Mouse (Mus musculus): ENCODE measurements around the gene Spef1. TPM values are rescaled to one million over a fixed set of nuclear protein-coding genes. Genes with fewer than 3 reads are reported as not detected.

Spef1 gene
- polyA plus RNA-seq, 1 experiment from 2014 or later: 3.7 TPM

DNA sequence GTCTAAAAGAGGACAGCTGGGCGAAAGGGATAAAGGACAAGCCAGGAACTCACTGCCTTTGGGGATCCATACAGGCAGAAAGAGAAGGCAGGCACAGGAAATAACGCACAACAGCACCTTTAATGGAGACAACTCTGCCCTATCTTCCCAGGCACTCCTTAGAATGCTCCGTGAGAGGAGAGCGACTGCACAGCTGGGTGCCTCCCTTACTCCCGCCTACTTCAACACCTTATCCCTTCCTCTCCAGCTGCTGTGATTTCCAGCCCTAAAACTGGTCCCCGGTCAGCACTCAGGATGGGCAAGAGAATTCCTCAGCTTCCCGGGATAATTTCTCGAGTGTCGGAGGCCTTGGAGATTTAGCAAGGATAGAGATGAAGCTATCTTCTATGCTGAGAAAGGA lies 16.1 kb downstream of the Spef1 start:
- H3K4me1 ChIP-seq (replicated peaks; ENCODE audit: insufficient read depth, low read length): peaks cover 2% of the 10 kb centered on the region; the same call in 1 of the 2 replicates
- ATAC-seq (replicated peaks; ENCODE audit: low FRiP score, low read depth) (no peak), DNase-seq (ENCODE audit: low spot score) (peak; percentile 25)
- H3K9me3 ChIP-seq (replicated peaks; ENCODE audit: low read length): no peaks in the 10 kb centered on the region
- no peak overlapping the region for H3K27ac ChIP-seq
- no peak for TF ChIP-seq CTCF (IDR thresholded peaks at IDR 0.05; ENCODE audit: low read depth)
- peak overlapping the region; percentile 28; the same call in 1 of the 2 replicates for H3K9ac ChIP-seq (ENCODE audit: low read depth, low read length)
- H3K36me3 ChIP-seq (ENCODE audit: insufficient read depth, low read length): no peaks in the 10 kb centered on the region
- peak overlapping the region; percentile 52 for H3K4me2 ChIP-seq (ENCODE audit: low read length)
- no peaks in the 10 kb centered on the region for H3K27me3 ChIP-seq (ENCODE audit: insufficient read depth, low read length)
- peak overlapping the region; percentile 13; the same call in 1 of the 2 replicates for H3K4me3 ChIP-seq (replicated peaks; ENCODE audit: low read depth, low read length)
- WGBS: 25% methylated on average over 9 of the region's 9 CpGs

DNA sequence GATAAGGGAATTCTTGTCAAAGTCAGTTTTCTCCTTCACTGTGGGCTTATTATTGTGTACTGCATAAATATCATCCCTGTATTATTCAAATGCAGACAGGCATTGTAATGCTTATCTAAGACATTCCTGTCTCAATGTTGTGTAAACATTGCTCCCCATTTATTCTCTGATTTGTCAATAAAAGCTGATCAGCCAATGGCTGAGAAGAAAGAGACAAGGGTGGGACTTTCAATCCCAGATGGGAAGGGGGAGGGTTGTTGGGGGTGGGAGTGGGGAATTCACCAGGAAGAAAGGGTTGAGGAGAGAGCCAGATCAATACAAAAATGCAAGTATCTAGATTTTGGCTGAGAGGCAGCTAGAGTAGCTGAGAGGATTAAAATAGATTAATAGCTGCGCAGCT lies 18.2 kb downstream of the Spef1 start:
- TF ChIP-seq CTCF (IDR thresholded peaks at IDR 0.05; ENCODE audit: low read depth): no peak
- Histone ChIP-seq H3K9me3 (replicated peaks; ENCODE audit: low read length) (no peaks in the 10 kb centered on the region), H3K9ac (ENCODE audit: low read depth, low read length) (no peak overlapping the region), H3K27me3 (ENCODE audit: insufficient read depth, low read length) (no peaks in the 10 kb centered on the region), H3K4me3 (replicated peaks; ENCODE audit: low read depth, low read length) (no peak overlapping the region), H3K27ac (no peak overlapping the region), H3K36me3 (ENCODE audit: insufficient read depth, low read length) (no peaks in the 10 kb centered on the region), H3K4me2 (ENCODE audit: low read length) (no peak overlapping the region), H3K4me1 (replicated peaks; ENCODE audit: insufficient read depth, low read length) (no peaks in the 10 kb centered on the region)
- DNase-seq (ENCODE audit: low spot score): no peak
- ATAC-seq (replicated peaks; ENCODE audit: low FRiP score, low read depth): no peak
- WGBS: 84% methylated on average over 1 of the region's 1 CpGs

DNA sequence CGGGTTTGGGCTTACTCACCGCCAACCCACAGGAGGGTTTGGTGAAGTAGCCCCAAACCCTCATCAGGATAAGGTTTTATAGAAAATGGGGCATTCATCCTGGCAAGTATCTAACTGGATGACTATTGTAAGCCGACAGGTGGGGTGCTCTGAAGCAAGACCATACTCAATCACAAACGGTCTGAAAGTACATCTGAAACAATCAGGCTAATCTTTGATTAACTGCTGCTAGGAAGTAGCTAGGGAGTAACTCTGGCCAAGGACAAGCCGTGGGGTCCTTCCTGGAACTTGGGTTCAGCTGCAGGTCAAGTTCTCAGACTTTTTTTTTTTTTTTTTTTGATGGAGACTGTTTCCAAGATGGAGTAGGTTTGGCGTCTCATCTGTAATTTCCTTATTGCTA lies 19.1 kb downstream of the Spef1 start:
- H3K4me2 ChIP-seq (ENCODE audit: low read length): no peak overlapping the region
- no peaks in the 10 kb centered on the region for H3K36me3 ChIP-seq (ENCODE audit: insufficient read depth, low read length)
- H3K4me1 ChIP-seq (replicated peaks; ENCODE audit: insufficient read depth, low read length): no peaks in the 10 kb centered on the region
- no peak overlapping the region for H3K9ac ChIP-seq (ENCODE audit: low read depth, low read length)
- no peak overlapping the region for H3K27ac ChIP-seq
- no peak for DNase-seq (ENCODE audit: low spot score)
- H3K4me3 ChIP-seq (replicated peaks; ENCODE audit: low read depth, low read length): no peak overlapping the region
- 54% methylated on average over 6 of the region's 6 CpGs for WGBS
- no peak for ATAC-seq (replicated peaks; ENCODE audit: low FRiP score, low read depth)
- no peaks in the 10 kb centered on the region for H3K27me3 ChIP-seq (ENCODE audit: insufficient read depth, low read length)
- TF ChIP-seq CTCF (IDR thresholded peaks at IDR 0.05; ENCODE audit: low read depth): no peak
- H3K9me3 ChIP-seq (replicated peaks; ENCODE audit: low read length): no peaks in the 10 kb centered on the region

DNA sequence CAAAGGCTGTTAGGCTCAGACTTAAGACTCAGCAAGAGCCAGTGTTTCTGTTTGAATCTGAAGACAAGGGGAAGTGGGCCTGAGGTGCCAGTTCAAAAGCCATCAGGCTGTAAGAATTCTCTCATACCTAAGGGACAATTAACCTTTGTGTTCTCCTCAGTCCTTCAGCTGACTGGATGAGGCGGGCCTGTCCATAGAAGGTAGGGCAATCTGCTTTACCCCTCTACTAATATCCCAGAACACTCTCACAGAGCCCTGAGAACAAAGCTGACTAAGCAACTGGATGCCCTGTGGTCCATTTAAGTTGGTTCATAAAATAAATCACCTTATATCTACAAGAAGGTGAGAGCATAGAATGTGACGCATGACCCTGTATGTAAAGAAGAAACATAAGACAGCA lies 20.9 kb downstream of the Spef1 start:
- ATAC-seq (replicated peaks; ENCODE audit: low FRiP score, low read depth): no peak
- Histone ChIP-seq H3K4me1 (replicated peaks; ENCODE audit: insufficient read depth, low read length) (no peaks in the 10 kb centered on the region), H3K27me3 (ENCODE audit: insufficient read depth, low read length) (no peaks in the 10 kb centered on the region), H3K4me2 (ENCODE audit: low read length) (no peak overlapping the region), H3K9ac (ENCODE audit: low read depth, low read length) (no peak overlapping the region), H3K27ac (no peak overlapping the region; the same call in 1 of the 2 replicates), H3K4me3 (replicated peaks; ENCODE audit: low read depth, low read length) (no peak overlapping the region), H3K36me3 (ENCODE audit: insufficient read depth, low read length) (no peaks in the 10 kb centered on the region), H3K9me3 (replicated peaks; ENCODE audit: low read length) (no peaks in the 10 kb centered on the region)
- no peak for TF ChIP-seq CTCF (IDR thresholded peaks at IDR 0.05; ENCODE audit: low read depth)
- 85% methylated on average over 2 of the region's 2 CpGs for WGBS
- DNase-seq (ENCODE audit: low spot score): no peak

- ATAC-seq (replicated peaks; ENCODE audit: low FRiP score, low read depth) (no peak), DNase-seq (ENCODE audit: low spot score) (no peak)
- Histone ChIP-seq H3K9me3 (replicated peaks; ENCODE audit: low read length) (no peaks in the 10 kb centered on the region), H3K4me2 (ENCODE audit: low read length) (no peak overlapping the region), H3K36me3 (ENCODE audit: insufficient read depth, low read length) (no peaks in the 10 kb centered on the region), H3K27me3 (ENCODE audit: insufficient read depth, low read length) (no peaks in the 10 kb centered on the region), H3K27ac (peak overlapping the region; percentile 27; the same call in 1 of the 2 replicates), H3K4me1 (replicated peaks; ENCODE audit: insufficient read depth, low read length) (no peaks in the 10 kb centered on the region), H3K4me3 (replicated peaks; ENCODE audit: low read depth, low read length) (no peak overlapping the region), H3K9ac (ENCODE audit: low read depth, low read length) (no peak overlapping the region)
- WGBS: 70% methylated on average over 7 of the region's 7 CpGs
- TF ChIP-seq CTCF (IDR thresholded peaks at IDR 0.05; ENCODE audit: low read depth): no peak
Measured at GRCm38 (mm10) chr2:131163924-131164323, 23.2 kb downstream of the Spef1 start.

- H3K4me1 ChIP-seq (replicated peaks; ENCODE audit: insufficient read depth, low read length): no peaks in the 10 kb centered on the region
- ATAC-seq (replicated peaks; ENCODE audit: low FRiP score, low read depth) (no peak), DNase-seq (ENCODE audit: low spot score) (peak; percentile 88)
- H3K4me2 ChIP-seq (ENCODE audit: low read length): peak overlapping the region; percentile 82
- no peaks in the 10 kb centered on the region for H3K9me3 ChIP-seq (replicated peaks; ENCODE audit: low read length)
- 2% methylated on average over 17 of the region's 17 CpGs for WGBS
- peak overlapping the region; percentile 85 for H3K27ac ChIP-seq
- peak overlapping the region; percentile 66 for H3K4me3 ChIP-seq (replicated peaks; ENCODE audit: low read depth, low read length)
- H3K27me3 ChIP-seq (ENCODE audit: insufficient read depth, low read length): no peaks in the 10 kb centered on the region
- no peaks in the 10 kb centered on the region for H3K36me3 ChIP-seq (ENCODE audit: insufficient read depth, low read length)
- peak; percentile 58 for TF ChIP-seq CTCF (IDR thresholded peaks at IDR 0.05; ENCODE audit: low read depth)
- H3K9ac ChIP-seq (ENCODE audit: low read depth, low read length): peak overlapping the region; percentile 49
Measured at GRCm38 (mm10) chr2:131160671-131161111, 26.4 kb downstream of the Spef1 start.

All from kidney, postnatal 0 days (tissue).